Mouse (Mus musculus) left cerebral cortex, adult 18-20 months (tissue): ENCODE data around the gene Hnrnpa1. TPM values are rescaled to one million over a fixed set of nuclear protein-coding genes. Genes with fewer than 3 reads are reported as not detected.

Experiments
- DNase-seq, 2 experiments: peaks; one replicate each; pipeline ENCODE4 v3.0.0; 2021 to 2022; ENCODE audit warnings: low spot score in 2 of 2, mixed read lengths in 1 of 2
- long read RNA-seq, 2 experiments: library from polyadenylated mRNA; stranded (forward); transcript quantifications; one replicate each; pipeline ENCODE4 v2.0.0; 2021
- total RNA-seq, 2 experiments: library from RNA; stranded (reverse); gene quantifications; 2 replicates each; pipeline ENCODE4 v1.2.3; 2021

Hnrnpa1 gene
- total RNA-seq, result 100 to 1,000 TPM; 232 to 268 TPM
- long read RNA-seq, experiment 1, transcript Hnrnpa1-202 (10 exons, 1,737 nt), result major isoform, 85 of 146 reads
- long read RNA-seq, experiment 1, transcript Hnrnpa1-203 (11 exons, 1,283 nt), result minor isoform, 5 of 146 reads
- long read RNA-seq, experiment 1, transcript Hnrnpa1-201 (11 exons, 1,918 nt), result minor isoform, 30 of 146 reads
- long read RNA-seq, experiment 1, partial matches to known transcripts, result 18 of 146 reads
- long read RNA-seq, experiment 1, other reads (novel, unspliced or antisense), result 8 of 146 reads
- long read RNA-seq, experiment 2, transcript Hnrnpa1-202 (10 exons, 1,737 nt), result major isoform, 87 of 141 reads
- long read RNA-seq, experiment 2, transcript Hnrnpa1-203 (11 exons, 1,283 nt), result minor isoform, 6 of 141 reads
- long read RNA-seq, experiment 2, transcript Hnrnpa1-201 (11 exons, 1,918 nt), result minor isoform, 30 of 141 reads
- long read RNA-seq, experiment 2, partial matches to known transcripts, result 9 of 141 reads
- long read RNA-seq, experiment 2, other reads (novel, unspliced or antisense), result 9 of 141 reads

GRCm38 (mm10) chr15:103240160-103241028, at the start of gene Hnrnpa1:
Gene Hnrnpa1, plus strand, starts transcription at chr15:103240432.
- DNase-seq, result peak; percentile 86 to 91

DNA sequence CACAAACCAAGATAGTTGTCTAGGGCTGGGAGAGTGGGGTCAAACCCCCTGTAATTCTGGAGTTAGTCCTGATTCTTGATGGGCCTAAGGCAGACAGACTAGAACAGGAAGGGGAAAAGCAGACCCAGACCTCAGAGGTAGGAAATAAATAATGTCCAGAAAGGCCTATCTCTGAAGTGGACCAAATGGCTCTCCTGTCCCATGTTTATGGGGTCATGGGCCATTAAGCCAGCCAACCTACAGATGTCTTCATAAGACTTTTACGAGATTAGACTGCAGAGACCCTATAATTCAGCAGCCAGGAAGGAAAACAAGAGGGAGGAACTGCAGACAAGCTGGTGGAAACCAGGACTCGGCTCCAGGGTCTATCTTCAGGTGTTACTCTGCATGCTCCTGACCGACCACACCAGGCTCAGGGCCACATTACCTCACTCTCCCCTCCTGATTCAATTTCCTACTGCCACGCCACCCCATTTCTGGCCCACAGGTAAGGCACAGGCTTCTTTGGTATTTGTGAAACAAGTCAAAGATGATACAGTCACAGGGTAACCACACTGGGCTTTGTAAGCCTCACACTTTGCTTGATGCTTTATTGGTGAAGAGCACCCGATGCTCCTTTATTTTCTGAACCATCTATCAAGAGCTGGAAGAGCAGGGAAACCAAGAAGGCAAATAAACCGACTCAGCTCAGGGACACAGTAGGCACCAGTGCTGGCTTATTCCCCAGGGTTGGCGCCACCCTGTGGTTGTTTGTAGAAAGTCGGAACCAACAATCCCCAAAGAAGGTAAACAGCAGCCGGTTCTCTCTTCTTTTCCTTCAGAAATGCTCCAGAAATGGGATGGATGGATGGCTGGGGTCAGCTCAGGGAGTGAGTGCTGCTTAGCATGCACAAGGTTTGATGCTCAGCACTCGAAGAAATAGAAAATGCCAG, 49.4 kb upstream of the Hnrnpa1 start:
- DNase-seq, result peak; percentile 52 to 60

GRCm38 (mm10) chr15:103193606-103194005, 46.6 kb upstream of the Hnrnpa1 start:
- DNase-seq, result no peak

DNA sequence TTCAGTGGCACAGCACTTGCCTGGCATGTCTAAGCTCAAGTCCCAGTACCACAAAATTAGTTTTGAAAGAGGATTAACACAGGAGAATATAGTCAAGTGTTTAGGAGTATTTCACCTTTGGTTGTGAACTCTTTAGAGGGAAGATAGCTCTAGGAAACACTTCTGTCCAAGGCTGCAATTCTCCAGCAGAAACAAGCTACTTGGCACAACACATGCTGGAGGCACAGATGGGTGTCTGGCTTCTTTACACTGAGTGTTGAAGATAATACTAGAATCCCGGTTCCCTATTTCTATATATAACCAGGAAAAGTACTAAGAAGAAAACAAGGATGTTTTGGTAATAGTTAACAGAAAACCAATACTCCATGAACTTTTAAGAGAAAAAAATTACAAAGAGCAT, 43.4 kb upstream of the Hnrnpa1 start:
- DNase-seq, result no peak

DNA sequence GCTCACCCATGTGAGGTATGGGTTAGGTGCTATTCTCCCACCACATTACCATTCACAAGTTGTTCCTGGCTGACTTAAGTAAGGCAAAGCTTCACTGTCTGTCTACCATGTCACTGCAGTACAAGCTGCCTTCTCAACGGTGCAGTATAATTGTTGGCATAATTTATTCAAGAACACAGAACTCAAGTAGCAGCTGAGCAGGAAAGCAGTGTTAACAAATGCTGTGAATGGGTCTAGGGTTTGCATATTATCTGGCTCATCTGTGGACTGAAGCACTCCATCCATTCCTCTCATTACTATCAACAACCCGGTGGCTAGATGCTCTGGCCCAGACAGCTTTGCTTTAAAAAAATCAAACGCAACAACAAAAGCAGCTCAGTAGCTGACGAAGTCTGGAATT, 42.4 kb upstream of the Hnrnpa1 start:
- DNase-seq, result no peak

DNA sequence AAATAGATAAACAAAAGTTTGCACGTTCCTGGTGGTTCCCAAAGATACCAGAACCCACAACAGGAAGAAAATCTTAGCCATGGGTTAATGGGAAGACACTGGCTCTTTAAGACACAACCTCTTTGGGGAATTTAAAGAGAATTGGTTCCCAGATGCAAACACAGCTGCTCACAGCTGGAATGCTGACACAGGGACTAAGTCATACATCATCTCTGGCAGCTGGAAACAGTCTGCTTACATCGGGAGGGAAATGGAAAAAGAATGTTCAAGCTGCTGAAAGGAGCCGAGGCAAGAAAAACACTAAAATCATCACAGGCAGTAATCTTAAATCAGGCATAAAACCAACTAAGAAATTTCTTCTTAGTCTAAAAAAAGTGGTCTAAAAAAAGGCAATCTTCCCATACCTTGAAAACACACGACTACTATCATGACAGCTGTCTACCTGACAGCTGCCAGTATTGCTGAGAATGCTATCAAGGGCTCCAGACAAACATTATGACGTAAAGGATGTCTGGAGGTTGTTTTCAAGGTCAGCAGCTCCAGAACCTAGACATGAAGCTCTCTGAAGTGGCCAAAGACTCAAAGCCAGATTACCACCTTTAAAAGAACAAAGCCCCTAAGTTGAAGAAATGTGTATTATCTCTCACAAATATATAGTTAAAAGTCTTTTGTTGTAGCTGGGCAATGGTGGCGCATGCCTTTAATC, 38.0 kb upstream of the Hnrnpa1 start:
- no peak for DNase-seq

- DNase-seq, result no peak
Measured at GRCm38 (mm10) chr15:103205156-103205555, 35.1 kb upstream of the Hnrnpa1 start.

DNA sequence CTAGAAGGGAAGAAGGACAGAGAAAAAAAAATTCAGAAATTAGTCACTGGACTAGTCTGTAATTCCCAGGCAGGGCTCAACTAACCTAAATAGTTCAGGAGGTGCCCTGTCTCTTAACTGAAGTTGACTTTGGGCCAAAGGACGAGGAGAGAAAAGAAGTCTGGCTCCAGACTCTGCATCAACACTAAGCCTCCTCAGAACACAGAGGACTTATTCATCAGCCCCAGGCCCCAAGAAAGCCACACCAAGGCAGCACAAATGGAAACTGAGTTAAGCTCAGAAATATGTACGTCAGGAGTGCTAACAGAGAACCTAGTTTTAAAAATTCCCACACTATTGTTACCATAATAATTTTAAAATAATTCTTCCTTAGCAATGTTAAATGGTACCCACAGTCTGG, 26.1 kb upstream of the Hnrnpa1 start:
- DNase-seq, result no peak

DNA sequence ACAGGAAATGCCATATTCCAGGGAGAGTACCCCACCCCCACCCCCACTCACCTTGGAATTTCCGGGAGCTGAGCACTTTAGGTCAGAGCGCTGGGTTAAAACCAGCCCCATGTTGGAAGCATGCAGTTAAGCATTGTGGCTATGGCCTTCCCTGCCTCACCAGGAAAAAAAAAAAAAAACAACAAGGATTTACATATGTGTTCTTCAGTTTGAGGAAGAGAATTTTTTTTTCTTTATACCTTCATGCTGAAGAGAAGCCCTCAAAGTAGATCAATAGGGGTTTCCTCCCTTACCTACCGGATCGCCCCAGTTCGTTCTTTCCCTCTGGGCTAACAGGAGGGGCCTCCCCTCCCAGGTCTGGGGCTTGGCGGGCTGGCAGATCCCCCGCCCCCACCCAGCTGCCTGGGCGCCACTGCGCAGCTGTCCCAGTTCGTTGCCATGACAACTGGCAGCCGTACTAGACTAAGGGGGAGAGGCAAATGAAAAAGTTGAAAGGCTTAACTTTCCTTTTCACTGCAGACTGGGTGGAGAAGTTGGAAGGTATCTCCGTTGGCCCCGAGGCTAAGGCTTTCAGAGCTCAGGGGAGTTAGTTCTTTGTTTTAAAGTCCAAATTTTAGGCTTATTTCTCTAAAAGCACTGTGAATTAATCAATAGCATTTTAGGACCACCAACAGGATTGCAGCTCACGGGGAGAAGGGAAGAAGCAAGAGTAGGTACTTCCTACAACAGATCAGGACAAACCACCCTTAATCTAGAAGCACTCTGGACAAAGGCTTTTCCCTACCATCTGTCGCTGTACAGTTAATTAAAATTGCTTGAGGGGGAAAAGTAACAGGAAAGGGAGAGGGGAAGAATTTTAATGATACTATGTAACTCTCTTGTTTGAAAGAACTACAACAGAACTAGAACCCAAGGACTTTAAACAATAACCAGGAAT, 25.0 kb upstream of the Hnrnpa1 start:
- peak; percentile 87 to 90 for DNase-seq

DNA sequence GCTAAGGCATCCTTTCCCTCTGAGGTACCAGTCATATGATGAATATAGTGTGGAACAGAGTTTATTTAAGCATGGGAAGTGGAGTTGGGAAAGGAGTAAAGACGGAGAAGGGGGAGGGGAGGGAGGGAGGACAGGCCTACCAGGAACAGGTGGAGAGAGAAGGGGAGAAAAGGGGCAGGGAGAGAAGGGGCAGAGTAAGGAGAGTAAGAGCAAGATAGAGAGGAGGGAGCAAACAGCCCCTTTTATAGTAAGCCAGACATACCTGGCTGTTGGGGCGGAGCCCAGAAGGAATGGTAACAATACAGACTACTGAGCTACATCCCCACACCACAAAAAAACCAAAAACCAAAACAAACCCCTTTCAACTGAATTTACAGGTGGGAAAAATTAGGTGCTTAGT, 24.2 kb upstream of the Hnrnpa1 start:
- no peak for DNase-seq

DNA sequence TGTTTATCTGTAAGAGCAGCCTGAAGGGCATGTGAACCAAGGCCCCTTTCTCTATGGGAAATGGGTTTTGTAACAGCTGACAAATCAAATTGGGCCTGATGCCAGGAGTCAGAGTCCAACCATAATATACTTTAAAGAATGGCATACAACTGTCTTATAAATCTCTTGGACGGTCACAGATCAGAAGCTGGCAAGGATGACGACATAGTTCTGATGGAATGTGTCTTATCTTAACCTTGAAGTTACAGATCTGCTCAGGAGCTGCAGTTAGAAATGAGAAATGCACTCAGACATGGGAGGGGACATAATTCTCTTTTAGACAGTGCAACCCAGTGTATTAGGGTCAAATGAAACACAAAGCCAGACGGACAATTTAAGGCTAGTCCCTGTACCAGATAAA, 19.4 kb upstream of the Hnrnpa1 start:
- DNase-seq, result no peak

- DNase-seq, result no peak
Measured at GRCm38 (mm10) chr15:103221386-103221785, 18.8 kb upstream of the Hnrnpa1 start.

DNA sequence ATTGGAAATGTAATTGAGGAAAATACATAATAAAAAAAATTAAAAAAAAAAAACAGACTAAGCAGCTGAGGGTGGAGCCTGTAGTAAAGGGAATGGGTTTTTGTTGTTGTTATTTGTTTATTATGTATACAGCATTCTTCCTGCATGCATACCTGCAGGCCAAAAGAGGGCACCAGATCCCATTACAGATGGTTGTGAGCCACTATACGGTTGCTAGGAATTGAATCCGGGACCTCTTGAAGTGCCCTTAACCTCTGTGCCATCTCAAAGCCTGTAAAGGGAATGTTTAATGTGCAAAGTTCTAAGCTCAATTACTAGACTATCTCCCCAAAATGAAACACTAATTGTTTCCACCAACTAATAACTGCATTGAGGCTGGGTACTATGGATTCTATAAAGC, 16.1 kb upstream of the Hnrnpa1 start:
- no peak for DNase-seq

DNA sequence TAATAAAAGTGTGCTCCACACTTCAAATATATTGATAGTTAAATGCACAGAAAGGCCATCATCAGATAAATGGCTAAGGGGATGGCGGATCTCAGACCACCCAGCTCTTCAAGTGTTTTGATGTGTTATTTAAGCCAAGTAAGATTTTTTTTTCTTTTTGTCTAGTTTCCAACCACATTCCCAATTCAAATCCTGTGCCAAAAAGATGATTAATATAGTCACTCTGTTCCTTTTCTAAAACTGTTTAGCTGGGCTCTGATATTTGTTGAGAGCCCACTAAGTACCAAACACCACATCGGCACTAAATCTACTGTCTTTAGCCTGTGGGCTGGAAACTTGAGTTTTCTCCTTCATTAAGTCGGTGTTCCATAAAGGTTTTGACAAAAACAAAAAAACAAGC, 13.2 kb upstream of the Hnrnpa1 start:
- no peak for DNase-seq

DNA sequence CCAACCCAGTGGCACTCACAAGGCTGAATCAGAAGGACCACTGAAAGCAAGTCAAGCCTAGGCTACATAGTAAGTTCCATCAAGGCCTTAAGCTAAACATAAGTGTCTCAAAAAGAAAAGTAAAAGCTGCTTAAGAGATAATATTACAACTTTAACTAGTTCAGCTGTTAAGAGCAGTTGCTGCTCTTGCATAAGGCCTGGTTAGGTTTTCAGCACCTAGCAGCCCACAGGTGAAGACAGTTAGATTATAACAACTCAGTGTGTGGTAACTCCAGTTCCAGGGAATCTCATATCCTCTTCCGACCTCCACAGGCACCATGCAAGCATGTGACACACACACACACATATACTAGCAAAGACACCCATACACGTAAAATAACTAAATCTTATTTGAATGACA, 12.7 kb upstream of the Hnrnpa1 start:
- DNase-seq, result no peak

- no peak for DNase-seq
Measured at GRCm38 (mm10) chr15:103228904-103229303, 11.3 kb upstream of the Hnrnpa1 start.

DNA sequence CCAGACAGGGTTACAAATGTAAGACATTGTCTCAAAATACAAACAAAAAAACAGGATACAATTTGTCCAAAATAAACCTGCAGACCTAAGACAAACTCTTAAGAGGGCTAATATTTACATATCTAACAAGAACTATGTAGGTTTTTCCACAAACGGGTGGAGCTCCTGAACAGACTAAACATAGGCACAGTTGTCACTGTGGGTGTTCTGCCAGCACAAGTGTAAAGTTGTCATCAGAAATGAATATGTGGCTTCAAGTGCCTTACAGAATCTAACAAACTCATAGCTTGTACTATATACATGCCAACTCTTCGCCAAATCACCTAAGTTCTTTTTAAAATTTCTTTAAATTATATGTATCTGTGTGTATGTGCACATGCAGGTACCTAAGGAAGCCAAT, 7.1 kb upstream of the Hnrnpa1 start:
- DNase-seq, result peak in 1 of 2 experiments; percentile 22

DNA sequence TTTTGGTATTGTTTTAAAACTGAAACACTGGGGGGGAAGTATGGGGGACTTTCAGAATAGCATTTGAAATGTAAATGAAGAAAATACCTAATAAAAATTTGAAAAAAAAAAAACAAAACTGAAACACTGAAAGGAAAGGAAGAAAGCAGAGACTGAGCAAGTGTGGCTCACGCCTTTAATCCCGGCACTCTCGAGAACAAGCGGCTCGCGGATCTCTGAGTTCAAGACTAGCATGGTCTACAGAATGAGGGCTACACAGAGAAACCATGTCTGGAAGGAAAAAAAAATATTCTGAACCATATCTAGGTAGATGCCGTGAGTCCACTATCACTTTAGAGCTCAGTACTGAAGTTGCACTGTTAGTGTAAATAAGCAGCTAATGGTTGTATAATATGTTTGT, 2.9 kb upstream of the Hnrnpa1 start:
- DNase-seq, result no peak

DNA sequence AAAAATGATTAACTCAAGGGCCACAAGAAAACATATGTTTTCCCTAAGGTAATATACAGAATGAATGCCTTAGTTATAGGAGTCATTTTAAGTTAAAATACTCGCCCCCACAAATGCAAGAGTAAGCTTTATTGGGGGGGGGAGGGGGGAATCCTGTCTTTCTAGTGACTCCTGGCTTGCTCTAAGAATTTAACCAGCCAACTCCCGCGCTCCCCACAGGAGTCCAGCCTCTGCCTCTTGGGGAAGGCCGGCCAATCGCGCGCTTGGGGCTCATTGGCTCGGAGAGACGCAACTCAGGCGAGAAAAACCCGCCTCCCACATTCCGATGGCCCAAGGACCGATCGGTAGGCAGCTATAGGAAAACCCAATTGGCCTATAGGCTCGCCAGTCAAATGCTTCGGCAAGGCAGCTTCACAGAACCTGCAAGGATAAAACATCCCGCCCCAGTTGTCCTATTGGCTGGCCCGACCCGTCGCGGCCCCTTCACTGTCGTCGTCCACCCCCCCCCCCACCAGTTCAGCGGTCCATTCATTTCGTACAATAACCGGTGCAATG, 1.0 kb upstream of the Hnrnpa1 start:
- DNase-seq, result peak; percentile 94
